Mouse (Mus musculus) lung, embryonic 15.5 days (tissue): ENCODE measurements at regions not wholly inside any gene's neighbourhood (a gene's known extent, or its start where the extent isn't known, plus 50 kb on each side); places are given as distances from the start of the nearest gene placed in this dataset.

Source experiments
- ATAC-seq: fragments of 200-750 bp; cut with Nextera tagmentation; 2 replicates; pipeline ENCODE4 v1.8.0; 2017; ENCODE audit warnings: moderate number of reproducible peaks, borderline replicate concordance; ENCODE audit not compliant: low FRiP score, low TSS enrichment; ENCODE audit errors: extremely low read depth
- H3K27ac ChIP-seq: fragments of 300-500 bp; sonication (generic); 2 replicates; pipeline ENCODE4 v1.5.1; 2015; ENCODE audit warnings: moderate library complexity, mild to moderate bottlenecking, inconsistent platforms
- H3K27me3 ChIP-seq: fragments of 300-500 bp; sonication (generic); 2 replicates; pipeline ENCODE4 v1.6.1; 2015; ENCODE audit warnings: inconsistent platforms
- H3K36me3 ChIP-seq: fragments of 300-500 bp; sonication (generic); 2 replicates; pipeline ENCODE4 v1.6.1; 2015; ENCODE audit warnings: inconsistent platforms
- H3K4me1 ChIP-seq: fragments of 300-500 bp; sonication (generic); 2 replicates; pipeline ENCODE4 v1.6.1; 2015; ENCODE audit warnings: inconsistent platforms
- H3K4me2 ChIP-seq: fragments of 300-500 bp; sonication (generic); 2 replicates; pipeline ENCODE4 v1.6.1; 2015; ENCODE audit warnings: inconsistent platforms, mild to moderate bottlenecking, moderate library complexity
- H3K4me3 ChIP-seq: fragments of 300-500 bp; sonication (generic); 2 replicates; pipeline ENCODE4 v1.5.1; 2015; ENCODE audit warnings: mild to moderate bottlenecking, inconsistent platforms
- H3K9ac ChIP-seq: fragments of 300-500 bp; sonication (generic); 2 replicates; pipeline ENCODE4 v1.6.1; 2015; ENCODE audit warnings: inconsistent platforms
- H3K9me3 ChIP-seq: fragments of 300-500 bp; sonication (generic); 2 replicates; pipeline ENCODE4 v1.6.1; 2016; ENCODE audit warnings: inconsistent platforms
- WGBS: fragments of 180-500 bp; shearing (Covaris S2); methylation state at CpG from one replicate; pipeline ENCODE4 v1.1.7; 2015; 5-methylcytosine and 5-hydroxymethylcytosine counted together

- Histone ChIP-seq H3K4me2 (no peak overlapping the region), H3K27ac (no peak overlapping the region), H3K36me3 (no peaks in the 10 kb centered on the region), H3K27me3 (no peaks in the 10 kb centered on the region), H3K9ac (no peak overlapping the region), H3K4me3 (no peak overlapping the region), H3K9me3 (no peaks in the 10 kb centered on the region), H3K4me1 (0 out of 2 replicates have a peak, but pooled peaks cover 4% of the 10 kb centered on the region)
- ATAC-seq, result no peak
- WGBS, result 25% methylated on average over 4 of the region's 4 CpGs
These were observed 102.0 kb upstream of the Max start for GRCm38 (mm10) chr12:77064048-77064447.

DNA sequence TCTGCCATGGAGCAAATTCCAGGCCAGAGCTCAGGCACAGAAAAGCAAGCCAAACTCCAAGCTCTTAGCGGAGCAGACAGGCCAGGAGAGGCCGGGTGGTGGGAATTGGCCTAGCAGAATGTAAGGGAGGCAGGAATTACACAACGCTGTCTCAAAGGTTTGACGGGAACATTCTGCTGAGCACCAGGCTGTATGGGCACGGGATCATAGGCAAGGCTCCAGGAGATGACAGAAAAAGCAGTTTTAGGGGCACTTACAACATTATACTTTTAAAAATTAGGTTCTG is 99.5 kb upstream of the Max start:
- Histone ChIP-seq H3K9ac (no peak overlapping the region), H3K9me3 (no peaks in the 10 kb centered on the region), H3K27ac (no peak overlapping the region), H3K4me2 (no peak overlapping the region), H3K27me3 (no peaks in the 10 kb centered on the region), H3K36me3 (no peaks in the 10 kb centered on the region), H3K4me1 (peaks cover 9% of the 10 kb centered on the region; the same call in 1 of the 2 replicates), H3K4me3 (no peak overlapping the region)
- 79% methylated on average over 5 of the region's 5 CpGs for WGBS
- ATAC-seq, result no peak

DNA sequence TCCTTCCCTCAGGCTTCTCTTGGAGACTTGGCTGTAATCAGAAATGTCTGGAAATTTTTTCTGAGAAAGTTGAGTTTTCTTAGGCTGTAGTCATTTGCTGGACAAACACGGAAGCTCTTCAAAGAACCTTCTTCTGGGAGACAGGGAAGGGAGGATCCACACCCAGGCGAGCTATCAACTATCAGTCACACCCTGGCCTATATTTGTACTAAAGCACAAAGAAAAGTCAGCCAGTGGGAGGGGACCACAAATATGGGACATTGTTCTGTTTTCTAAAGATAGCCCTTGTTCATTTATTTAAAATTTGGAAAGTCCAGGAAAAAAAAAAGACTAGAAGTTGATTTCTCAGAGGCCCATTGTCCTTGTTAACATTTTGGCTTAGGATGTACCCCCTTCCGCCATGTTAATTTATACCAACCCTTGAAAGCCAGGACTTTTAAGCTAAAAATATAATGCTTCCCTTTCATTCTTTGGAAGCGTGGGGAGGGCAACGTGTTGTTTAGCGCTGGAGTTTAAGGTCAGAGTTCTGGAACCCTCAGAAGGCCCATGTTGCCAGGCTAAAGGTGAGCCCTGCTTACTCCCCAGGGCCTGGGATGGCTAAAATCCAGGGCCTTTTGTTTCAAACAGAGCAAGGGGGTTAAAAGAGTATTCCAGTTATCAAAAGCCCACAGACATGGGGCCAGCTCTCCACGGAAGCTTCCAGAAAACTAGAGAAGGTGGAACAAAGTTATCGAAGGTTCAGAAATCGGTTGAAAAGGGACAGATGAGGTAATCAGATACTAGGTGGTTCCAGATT is 99.0 kb upstream of the Max start:
- Histone ChIP-seq H3K27me3 (no peaks in the 10 kb centered on the region), H3K9ac (no peak overlapping the region), H3K27ac (0 out of 2 replicates have a peak overlapping the region, but pooled peaks have one; percentile 15), H3K4me2 (peak overlapping the region; percentile 46; the same call in 1 of the 2 replicates), H3K36me3 (no peaks in the 10 kb centered on the region), H3K4me1 (peaks cover 10% of the 10 kb centered on the region; the same call in 1 of the 2 replicates), H3K4me3 (no peak overlapping the region), H3K9me3 (no peaks in the 10 kb centered on the region)
- no peak for ATAC-seq
- 77% methylated on average over 9 of the region's 9 CpGs for WGBS

- H3K9ac ChIP-seq, result no peak overlapping the region
- peak; percentile 62; the same call in 1 of the 2 replicates for ATAC-seq
- H3K4me3 ChIP-seq, result peak overlapping the region; percentile 18; the same call in 1 of the 2 replicates
- no peaks in the 10 kb centered on the region for H3K36me3 ChIP-seq
- H3K4me1 ChIP-seq, result peaks cover 10% of the 10 kb centered on the region; the same call in 1 of the 2 replicates
- 18% methylated on average over 16 of the region's 16 CpGs for WGBS
- H3K4me2 ChIP-seq, result peak overlapping the region; percentile 46
- H3K27ac ChIP-seq, result 0 out of 2 replicates have a peak overlapping the region, but pooled peaks have one; percentile 15
- H3K27me3 ChIP-seq, result no peaks in the 10 kb centered on the region
- H3K9me3 ChIP-seq, result no peaks in the 10 kb centered on the region
These were observed 98.2 kb upstream of the Max start for GRCm38 (mm10) chr12:77060060-77060695.

DNA sequence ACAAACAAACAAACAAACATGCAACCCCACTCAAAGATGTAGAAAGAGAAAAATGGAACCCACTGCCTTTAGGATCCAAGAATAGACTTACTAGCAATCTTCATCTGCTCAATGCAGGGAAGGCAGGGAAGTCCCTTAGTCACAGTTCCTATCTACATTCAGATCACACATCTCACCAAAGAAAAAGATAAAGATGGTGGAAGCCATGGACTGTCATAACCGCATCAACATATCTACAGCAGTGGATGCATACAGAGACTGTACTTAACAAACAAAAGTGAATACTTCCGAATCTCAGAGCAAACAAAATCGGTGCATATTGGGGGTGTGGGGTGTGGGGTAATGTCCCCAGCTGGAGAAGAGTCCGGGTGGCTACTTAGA is 97.7 kb upstream of the Max start:
- H3K4me2 ChIP-seq, result peak overlapping the region; percentile 46; the same call in 1 of the 2 replicates
- H3K27me3 ChIP-seq, result no peaks in the 10 kb centered on the region
- WGBS, result 66% methylated on average over 4 of the region's 4 CpGs
- ATAC-seq, result no peak
- H3K4me1 ChIP-seq, result peaks cover 10% of the 10 kb centered on the region; the same call in 1 of the 2 replicates
- H3K36me3 ChIP-seq, result no peaks in the 10 kb centered on the region
- H3K9me3 ChIP-seq, result no peaks in the 10 kb centered on the region
- H3K27ac ChIP-seq, result no peak overlapping the region
- no peak overlapping the region for H3K9ac ChIP-seq
- no peak overlapping the region for H3K4me3 ChIP-seq

- H3K27ac ChIP-seq, result no peak overlapping the region
- H3K27me3 ChIP-seq, result no peaks in the 10 kb centered on the region
- no peak for ATAC-seq
- H3K4me2 ChIP-seq, result no peak overlapping the region
- H3K9me3 ChIP-seq, result no peaks in the 10 kb centered on the region
- peaks cover 10% of the 10 kb centered on the region; the same call in 1 of the 2 replicates for H3K4me1 ChIP-seq
- no peak overlapping the region for H3K4me3 ChIP-seq
- no peak overlapping the region for H3K9ac ChIP-seq
- H3K36me3 ChIP-seq, result no peaks in the 10 kb centered on the region
- 25% methylated on average over 4 of the region's 4 CpGs for WGBS
These were observed 96.7 kb upstream of the Max start for GRCm38 (mm10) chr12:77058596-77059190.

DNA sequence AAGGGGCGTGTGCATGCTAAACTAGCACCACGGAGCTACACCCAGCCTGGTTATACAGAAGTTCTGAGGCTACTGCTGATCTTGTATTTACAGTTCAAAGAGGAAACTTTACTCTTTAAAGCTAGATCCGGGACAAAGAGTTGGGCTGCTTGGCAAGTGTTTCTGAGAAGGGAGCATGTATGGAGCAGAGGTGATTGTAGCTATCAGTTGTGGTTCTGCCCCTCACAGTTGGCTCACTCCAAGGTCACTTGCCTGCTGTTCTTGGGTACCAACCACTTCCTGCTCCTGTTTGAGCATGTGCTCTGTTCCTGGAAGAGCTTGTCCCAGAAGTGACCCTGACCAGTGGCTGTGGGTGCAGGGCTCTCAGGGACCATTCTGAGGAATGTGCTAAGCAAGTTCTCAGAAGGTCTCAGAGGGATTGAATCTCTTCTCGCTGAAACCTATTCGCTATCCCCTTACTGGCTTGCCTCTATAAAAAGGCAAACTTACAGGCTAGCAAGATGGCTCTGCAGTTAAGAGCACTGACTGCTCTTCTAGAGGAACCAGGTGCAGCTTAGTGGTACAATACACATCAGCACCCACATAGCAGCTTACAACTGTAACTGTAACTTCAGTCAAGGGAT is 94.9 kb upstream of the Max start:
- Histone ChIP-seq H3K4me1 (peaks cover 10% of the 10 kb centered on the region; the same call in 1 of the 2 replicates), H3K9ac (no peak overlapping the region), H3K4me2 (no peak overlapping the region), H3K27me3 (no peaks in the 10 kb centered on the region), H3K4me3 (no peak overlapping the region), H3K36me3 (no peaks in the 10 kb centered on the region), H3K27ac (no peak overlapping the region), H3K9me3 (no peaks in the 10 kb centered on the region)
- 56% methylated on average over 5 of the region's 5 CpGs for WGBS
- ATAC-seq, result no peak

DNA sequence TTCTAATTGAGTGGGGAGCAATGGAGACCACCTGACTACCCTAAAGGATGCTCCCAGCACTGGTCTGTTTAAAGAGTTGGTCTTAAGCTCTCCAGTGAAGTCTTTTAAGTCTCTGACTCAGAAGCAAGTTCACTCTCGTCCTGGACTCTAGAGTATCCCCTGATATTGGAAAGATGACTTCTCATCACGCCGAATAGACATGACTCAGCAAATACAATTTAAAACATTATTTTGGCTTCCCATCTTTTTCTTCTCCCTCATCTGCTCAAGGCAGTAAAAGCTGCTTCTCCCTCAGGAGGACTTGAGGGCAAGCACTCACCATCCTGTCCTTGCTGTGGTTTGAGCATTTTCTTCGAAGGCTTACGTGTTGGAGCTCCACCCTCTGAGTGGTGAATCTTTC is 92.7 kb upstream of the Max start:
- WGBS, result 78% methylated on average over 5 of the region's 5 CpGs

GRCm38 (mm10) chr12:77054211-77054610 is 92.2 kb upstream of the Max start:
- Histone ChIP-seq H3K4me3 (no peak overlapping the region), H3K27me3 (no peaks in the 10 kb centered on the region), H3K9ac (no peak overlapping the region), H3K4me1 (peaks cover 6% of the 10 kb centered on the region; the same call in 1 of the 2 replicates), H3K4me2 (no peak overlapping the region), H3K27ac (no peak overlapping the region), H3K9me3 (no peaks in the 10 kb centered on the region), H3K36me3 (no peaks in the 10 kb centered on the region)
- ATAC-seq, result no peak
- WGBS, result 74% methylated on average over 7 of the region's 7 CpGs

More for the DNA sequence above, 92.7 kb upstream of the Max start:
- peaks cover 6% of the 10 kb centered on the region; the same call in 1 of the 2 replicates for H3K4me1 ChIP-seq
- no peak overlapping the region for H3K9ac ChIP-seq
- no peaks in the 10 kb centered on the region for H3K9me3 ChIP-seq
- H3K27ac ChIP-seq, result no peak overlapping the region
- no peak for ATAC-seq
- H3K36me3 ChIP-seq, result no peaks in the 10 kb centered on the region
- H3K27me3 ChIP-seq, result no peaks in the 10 kb centered on the region
- no peak overlapping the region for H3K4me2 ChIP-seq
- no peak overlapping the region for H3K4me3 ChIP-seq

GRCm38 (mm10) chr12:77052853-77053252 is 90.9 kb upstream of the Max start:
- ATAC-seq, result peak; percentile 71; the same call in 1 of the 2 replicates
- no peak overlapping the region for H3K4me2 ChIP-seq
- no peaks in the 10 kb centered on the region for H3K27me3 ChIP-seq
- no peak overlapping the region for H3K4me3 ChIP-seq
- no peaks in the 10 kb centered on the region for H3K9me3 ChIP-seq
- no peaks in the 10 kb centered on the region for H3K36me3 ChIP-seq
- H3K27ac ChIP-seq, result peak overlapping the region; percentile 57
- peaks cover 6% of the 10 kb centered on the region; the same call in 1 of the 2 replicates for H3K4me1 ChIP-seq
- no peak overlapping the region for H3K9ac ChIP-seq
- 38% methylated on average over 6 of the region's 6 CpGs for WGBS

GRCm38 (mm10) chr12:77048380-77048779 is 86.4 kb upstream of the Max start:
- H3K9ac ChIP-seq, result no peak overlapping the region
- WGBS, result 31% methylated on average over 11 of the region's 11 CpGs

More at GRCm38 (mm10) chr12:77048380-77048779, 86.4 kb upstream of the Max start:
- no peaks in the 10 kb centered on the region for H3K9me3 ChIP-seq
- H3K27ac ChIP-seq, result no peak overlapping the region
- H3K4me2 ChIP-seq, result no peak overlapping the region
- H3K4me1 ChIP-seq, result no peaks in the 10 kb centered on the region
- H3K4me3 ChIP-seq, result no peak overlapping the region
- no peaks in the 10 kb centered on the region for H3K36me3 ChIP-seq
- H3K27me3 ChIP-seq, result no peaks in the 10 kb centered on the region
- ATAC-seq, result no peak
